Mouse (Mus musculus) ES-Bruce4 (cell line): ENCODE measurements around the gene Med22.

ENCODE experiments used
- CTCF ChIP-seq: IDR thresholded peaks from one replicate; pipeline ENCODE4 v1.8.1; 2011; ENCODE audit warnings: low read depth, low read length
- EP300 ChIP-seq: IDR thresholded peaks from 2 replicates; pipeline ENCODE4 v1.6.1; 2011; ENCODE audit warnings: low read depth, low read length; ENCODE audit not compliant: insufficient read depth
- POLR2A ChIP-seq: IDR thresholded peaks from one replicate; pipeline ENCODE4 v1.8.1; 2011; ENCODE audit warnings: low read length; ENCODE audit not compliant: insufficient read depth

GRCm38 (mm10) chr2:26957488-26957859 is 47.0 kb upstream of the Med22 start:
- TF ChIP-seq CTCF (no peak), POLR2A (no peak), EP300 (no peak)
